Mouse (Mus musculus): Measurements from ENCODE around the gene Plekhg3. TPM values are rescaled to one million over a fixed set of nuclear protein-coding genes. Genes with fewer than 3 reads are reported as not detected.

The Plekhg3 gene
- polyA plus RNA-seq, 1 experiment, result 49.6 TPM

- Histone ChIP-seq H3K27ac (ENCODE audit: insufficient read depth, low read depth, low read length) (no peak overlapping the region), H3K4me3 (ENCODE audit: insufficient read depth, low read length) (no peak overlapping the region), H3K4me1 (ENCODE audit: control insufficient read depth, insufficient read depth, low read length) (peaks cover 4% of the 10 kb centered on the region)
- TF ChIP-seq CTCF (IDR thresholded peaks at IDR 0.05; ENCODE audit: low read depth, low read length) (no peak), POLR2A (IDR thresholded peaks at IDR 0.05; ENCODE audit: borderline replicate concordance, low read depth, low read length) (no peak)
These were observed 31.4 kb upstream of the Plekhg3 start for GRCm38 (mm10) chr12:76499276-76499675.

- no peak overlapping the region for H3K4me3 ChIP-seq (ENCODE audit: insufficient read depth, low read length)
- peaks cover 4% of the 10 kb centered on the region for H3K4me1 ChIP-seq (ENCODE audit: control insufficient read depth, insufficient read depth, low read length)
- TF ChIP-seq POLR2A (IDR thresholded peaks at IDR 0.05; ENCODE audit: borderline replicate concordance, low read depth, low read length) (no peak), CTCF (IDR thresholded peaks at IDR 0.05; ENCODE audit: low read depth, low read length) (no peak)
- H3K27ac ChIP-seq (ENCODE audit: insufficient read depth, low read depth, low read length), result no peak overlapping the region
These were observed 30.6 kb upstream of the Plekhg3 start for GRCm38 (mm10) chr12:76500055-76500454.

DNA sequence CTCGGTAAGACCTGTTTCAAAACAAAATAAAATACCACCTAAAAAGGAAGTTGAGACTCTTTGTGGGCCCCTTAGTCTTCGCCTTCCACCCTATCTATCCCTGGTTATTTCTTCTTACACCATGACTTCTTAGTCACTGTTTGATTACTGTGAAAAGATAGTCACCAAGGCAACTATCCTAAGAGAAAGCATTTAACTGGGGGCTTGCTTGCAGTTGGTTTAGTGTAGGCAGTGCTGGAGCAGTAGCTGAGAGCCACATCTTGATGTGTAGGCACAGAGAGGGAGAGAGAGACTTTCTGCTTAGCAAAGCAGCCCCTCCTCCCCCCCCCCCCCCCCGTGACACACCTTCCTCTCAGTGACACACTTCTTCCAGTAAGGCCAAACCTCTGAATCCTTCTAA lies 29.8 kb upstream of the Plekhg3 start:
- Histone ChIP-seq H3K4me3 (ENCODE audit: insufficient read depth, low read length) (no peak overlapping the region), H3K4me1 (ENCODE audit: control insufficient read depth, insufficient read depth, low read length) (peaks cover 4% of the 10 kb centered on the region), H3K27ac (ENCODE audit: insufficient read depth, low read depth, low read length) (no peak overlapping the region)
- TF ChIP-seq CTCF (IDR thresholded peaks at IDR 0.05; ENCODE audit: low read depth, low read length), result no peak
- no peak for TF ChIP-seq POLR2A (IDR thresholded peaks at IDR 0.05; ENCODE audit: borderline replicate concordance, low read depth, low read length)

- peaks cover 4% of the 10 kb centered on the region for H3K4me1 ChIP-seq (ENCODE audit: control insufficient read depth, insufficient read depth, low read length)
- H3K27ac ChIP-seq (ENCODE audit: insufficient read depth, low read depth, low read length), result no peak overlapping the region
- no peak overlapping the region for H3K4me3 ChIP-seq (ENCODE audit: insufficient read depth, low read length)
- TF ChIP-seq CTCF (IDR thresholded peaks at IDR 0.05; ENCODE audit: low read depth, low read length) (no peak), POLR2A (IDR thresholded peaks at IDR 0.05; ENCODE audit: borderline replicate concordance, low read depth, low read length) (no peak)
These were observed 27.7 kb upstream of the Plekhg3 start for GRCm38 (mm10) chr12:76502981-76503380.

GRCm38 (mm10) chr12:76506522-76506921 lies 24.2 kb upstream of the Plekhg3 start:
- no peak overlapping the region for H3K27ac ChIP-seq (ENCODE audit: insufficient read depth, low read depth, low read length)
- no peaks in the 10 kb centered on the region for H3K4me1 ChIP-seq (ENCODE audit: control insufficient read depth, insufficient read depth, low read length)
- no peak overlapping the region for H3K4me3 ChIP-seq (ENCODE audit: insufficient read depth, low read length)
- TF ChIP-seq CTCF (IDR thresholded peaks at IDR 0.05; ENCODE audit: low read depth, low read length) (no peak), POLR2A (IDR thresholded peaks at IDR 0.05; ENCODE audit: borderline replicate concordance, low read depth, low read length) (no peak)

GRCm38 (mm10) chr12:76507791-76508190 lies 22.9 kb upstream of the Plekhg3 start:
- TF ChIP-seq POLR2A (IDR thresholded peaks at IDR 0.05; ENCODE audit: borderline replicate concordance, low read depth, low read length), result no peak
- TF ChIP-seq CTCF (IDR thresholded peaks at IDR 0.05; ENCODE audit: low read depth, low read length), result no peak
- H3K27ac ChIP-seq (ENCODE audit: insufficient read depth, low read depth, low read length), result no peak overlapping the region
- H3K4me1 ChIP-seq (ENCODE audit: control insufficient read depth, insufficient read depth, low read length), result no peaks in the 10 kb centered on the region
- no peak overlapping the region for H3K4me3 ChIP-seq (ENCODE audit: insufficient read depth, low read length)

- Histone ChIP-seq H3K4me3 (ENCODE audit: insufficient read depth, low read length) (no peak overlapping the region), H3K27ac (ENCODE audit: insufficient read depth, low read depth, low read length) (no peak overlapping the region), H3K4me1 (ENCODE audit: control insufficient read depth, insufficient read depth, low read length) (no peaks in the 10 kb centered on the region)
- no peak for TF ChIP-seq POLR2A (IDR thresholded peaks at IDR 0.05; ENCODE audit: borderline replicate concordance, low read depth, low read length)
- no peak for TF ChIP-seq CTCF (IDR thresholded peaks at IDR 0.05; ENCODE audit: low read depth, low read length)
These were observed 21.7 kb upstream of the Plekhg3 start for GRCm38 (mm10) chr12:76508909-76509440.

DNA sequence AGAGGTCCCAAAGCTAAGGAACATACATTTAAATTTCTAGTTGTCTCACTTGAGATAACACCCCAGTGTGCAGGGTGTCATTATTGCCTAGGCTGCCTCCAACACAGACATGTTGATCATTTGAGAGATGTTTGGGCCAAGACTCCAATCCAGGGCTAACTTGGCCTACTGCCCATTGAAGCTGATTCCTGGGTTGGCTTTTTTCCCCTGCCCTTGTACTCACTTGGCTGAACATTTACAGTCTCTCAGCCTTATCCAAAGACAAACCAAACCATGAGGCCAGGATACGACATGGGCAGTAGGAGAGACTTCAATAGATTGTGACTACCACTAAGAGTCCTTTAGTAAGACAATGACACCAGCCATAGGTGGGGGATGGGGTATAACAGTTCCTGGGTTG lies 18.0 kb upstream of the Plekhg3 start:
- no peak for TF ChIP-seq POLR2A (IDR thresholded peaks at IDR 0.05; ENCODE audit: borderline replicate concordance, low read depth, low read length)
- TF ChIP-seq CTCF (IDR thresholded peaks at IDR 0.05; ENCODE audit: low read depth, low read length), result no peak
- H3K4me1 ChIP-seq (ENCODE audit: control insufficient read depth, insufficient read depth, low read length), result no peaks in the 10 kb centered on the region

GRCm38 (mm10) chr12:76514842-76515241 lies 15.8 kb upstream of the Plekhg3 start:
- TF ChIP-seq POLR2A (IDR thresholded peaks at IDR 0.05; ENCODE audit: borderline replicate concordance, low read depth, low read length) (no peak), CTCF (IDR thresholded peaks at IDR 0.05; ENCODE audit: low read depth, low read length) (no peak)
- H3K4me3 ChIP-seq (ENCODE audit: insufficient read depth, low read length), result no peak overlapping the region
- H3K4me1 ChIP-seq (ENCODE audit: control insufficient read depth, insufficient read depth, low read length), result peaks cover 7% of the 10 kb centered on the region
- H3K27ac ChIP-seq (ENCODE audit: insufficient read depth, low read depth, low read length), result no peak overlapping the region

More for the DNA sequence above, 18.0 kb upstream of the Plekhg3 start:
- no peak overlapping the region for H3K4me3 ChIP-seq (ENCODE audit: insufficient read depth, low read length)
- no peak overlapping the region for H3K27ac ChIP-seq (ENCODE audit: insufficient read depth, low read depth, low read length)

DNA sequence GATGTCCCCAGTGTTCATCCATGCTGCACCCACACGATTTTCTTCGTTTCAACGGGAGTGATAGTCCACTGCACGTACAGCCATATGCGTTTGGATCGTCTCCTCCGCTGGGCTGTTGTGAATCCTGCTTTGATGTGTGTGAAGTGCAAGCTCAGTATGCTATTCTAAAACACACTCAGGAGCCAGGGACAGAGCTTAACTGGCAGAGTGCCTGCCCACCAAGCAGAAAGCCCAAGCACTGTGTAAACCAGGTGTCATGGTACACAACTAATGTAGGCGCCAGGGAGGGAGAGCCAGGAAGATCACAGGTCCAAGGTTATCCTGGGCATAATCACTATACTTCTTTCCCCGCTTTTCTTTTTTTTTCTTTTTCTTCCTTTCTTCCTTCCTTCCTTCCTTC lies 12.7 kb upstream of the Plekhg3 start:
- H3K4me1 ChIP-seq (ENCODE audit: control insufficient read depth, insufficient read depth, low read length), result peaks cover 14% of the 10 kb centered on the region
- no peak overlapping the region for H3K4me3 ChIP-seq (ENCODE audit: insufficient read depth, low read length)
- no peak overlapping the region for H3K27ac ChIP-seq (ENCODE audit: insufficient read depth, low read depth, low read length)
- TF ChIP-seq CTCF (IDR thresholded peaks at IDR 0.05; ENCODE audit: low read depth, low read length), result no peak
- TF ChIP-seq POLR2A (IDR thresholded peaks at IDR 0.05; ENCODE audit: borderline replicate concordance, low read depth, low read length), result no peak

All from bone marrow macrophage, adult 2 months (primary cell).